Mouse (Mus musculus): Measurements from ENCODE around the gene Kcnk5. TPM values are rescaled to one million over a fixed set of nuclear protein-coding genes. Genes with fewer than 3 reads are reported as not detected.

Gene Kcnk5
- 0.65 and 1.2 TPM in 2 replicates for polyA plus RNA-seq (2014; fragmentation: Nextera tagmentation; extraction: Ambion mirVana)

- Histone ChIP-seq H3K27ac (no peak within 1 kb of the TSS), H3K9me3 (ENCODE audit: control insufficient read depth, low read length) (no peaks in the 10 kb centered on the region), H3K4me2 (replicated peaks) (peak within 1 kb of the TSS; percentile 82), H3K4me3 (replicated peaks; ENCODE audit: low read length) (peak within 1 kb of the TSS; percentile 49), H3K36me3 (replicated peaks; ENCODE audit: control insufficient read depth, insufficient read depth) (no peaks in the 10 kb centered on the region), H3K9ac (peak within 1 kb of the TSS; percentile 44), H3K27me3 (ENCODE audit: control insufficient read depth, insufficient read depth, low read length) (peaks cover 10% of the 10 kb centered on the region), H3K4me1 (replicated peaks; ENCODE audit: control insufficient read depth, insufficient read depth, low read length) (peaks cover 8% of the 10 kb centered on the region)
- ATAC-seq (ENCODE audit: low FRiP score): peak; percentile 94
- WGBS: under 1% methylated on average over 36 of the region's 36 CpGs
- DNase-seq (ENCODE audit: low spot score): peak; percentile 80
These were observed at the start of gene Kcnk5 for GRCm38 (mm10) chr14:20181466-20181921. Kcnk5 (minus strand) TSS chr14:20181809.

DNA sequence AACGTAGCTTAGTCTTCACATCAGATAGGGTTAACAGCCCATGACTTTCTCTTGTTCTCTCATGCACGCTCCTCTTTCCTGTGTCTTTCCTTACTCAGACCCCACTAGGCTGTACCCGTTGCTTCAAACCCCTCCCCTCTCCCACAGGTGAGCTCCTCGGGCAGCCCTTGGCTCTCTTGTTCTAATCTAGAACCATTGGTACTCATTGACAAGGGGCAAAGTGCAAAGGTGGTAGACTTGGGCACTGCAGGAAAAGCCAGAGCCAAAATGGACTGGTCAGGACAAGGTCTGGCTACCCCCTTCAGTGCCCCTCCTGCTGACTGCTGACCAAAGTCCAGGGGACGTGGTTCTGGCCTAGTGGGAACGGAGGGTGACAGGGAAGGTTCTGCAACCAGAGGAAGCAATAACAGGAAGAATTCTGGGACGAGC lies 48.5 kb upstream of the Kcnk5 start:
- Histone ChIP-seq H3K27me3 (ENCODE audit: control insufficient read depth, insufficient read depth, low read length) (no peaks in the 10 kb centered on the region), H3K27ac (no peak overlapping the region), H3K36me3 (replicated peaks; ENCODE audit: control insufficient read depth, insufficient read depth) (no peaks in the 10 kb centered on the region), H3K4me2 (replicated peaks) (no peak overlapping the region), H3K9ac (no peak overlapping the region), H3K4me1 (replicated peaks; ENCODE audit: control insufficient read depth, insufficient read depth, low read length) (peaks cover 8% of the 10 kb centered on the region; the same call in 1 of the 2 replicates), H3K9me3 (ENCODE audit: control insufficient read depth, low read length) (no peaks in the 10 kb centered on the region), H3K4me3 (replicated peaks; ENCODE audit: low read length) (no peak overlapping the region)
- 81% methylated on average over 7 of the region's 7 CpGs for whole genome bisulfite sequencing
- no peak for ATAC-seq (ENCODE audit: low FRiP score)
- no peak for DNase-seq (ENCODE audit: low spot score)

GRCm38 (mm10) chr14:20229437-20229836 lies 47.8 kb upstream of the Kcnk5 start:
- no peak for DNase-seq (ENCODE audit: low spot score)
- H3K36me3 ChIP-seq (replicated peaks; ENCODE audit: control insufficient read depth, insufficient read depth): no peaks in the 10 kb centered on the region
- no peak overlapping the region for H3K27ac ChIP-seq

DNA sequence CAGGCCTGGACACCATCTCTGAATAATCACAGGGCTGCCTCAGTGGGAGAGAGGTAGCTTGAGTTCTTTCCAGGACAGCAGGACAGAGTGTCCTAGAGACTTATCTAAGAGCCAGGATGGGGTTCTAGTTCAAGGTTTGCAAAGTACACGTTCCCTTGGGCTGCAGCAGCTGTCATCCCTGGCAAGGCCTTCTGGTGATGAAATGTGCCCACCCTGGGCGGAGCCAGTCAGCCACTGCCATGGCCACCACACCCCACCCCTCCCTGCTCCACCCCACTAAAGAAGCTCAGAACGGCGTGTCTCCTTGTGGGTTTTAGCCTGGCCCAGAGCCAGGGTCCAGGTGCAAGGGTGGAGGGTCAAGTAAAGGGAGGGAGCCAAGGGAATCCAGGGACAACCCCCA lies 46.7 kb upstream of the Kcnk5 start:
- DNase-seq (ENCODE audit: low spot score) (no peak), ATAC-seq (ENCODE audit: low FRiP score) (no peak)
- H3K9ac ChIP-seq: no peak overlapping the region
- H3K4me2 ChIP-seq (replicated peaks): no peak overlapping the region
- H3K4me1 ChIP-seq (replicated peaks; ENCODE audit: control insufficient read depth, insufficient read depth, low read length): peaks cover 17% of the 10 kb centered on the region
- H3K27me3 ChIP-seq (ENCODE audit: control insufficient read depth, insufficient read depth, low read length): no peaks in the 10 kb centered on the region
- WGBS: 74% methylated on average over 4 of the region's 4 CpGs
- no peak overlapping the region for H3K27ac ChIP-seq
- H3K4me3 ChIP-seq (replicated peaks; ENCODE audit: low read length): no peak overlapping the region
- H3K36me3 ChIP-seq (replicated peaks; ENCODE audit: control insufficient read depth, insufficient read depth): no peaks in the 10 kb centered on the region
- H3K9me3 ChIP-seq (ENCODE audit: control insufficient read depth, low read length): no peaks in the 10 kb centered on the region

More at GRCm38 (mm10) chr14:20229437-20229836, 47.8 kb upstream of the Kcnk5 start:
- peaks cover 15% of the 10 kb centered on the region for H3K4me1 ChIP-seq (replicated peaks; ENCODE audit: control insufficient read depth, insufficient read depth, low read length)
- H3K4me3 ChIP-seq (replicated peaks; ENCODE audit: low read length): no peak overlapping the region
- WGBS: 78% methylated on average over 6 of the region's 6 CpGs
- H3K27me3 ChIP-seq (ENCODE audit: control insufficient read depth, insufficient read depth, low read length): no peaks in the 10 kb centered on the region
- no peak overlapping the region for H3K4me2 ChIP-seq (replicated peaks)
- H3K9ac ChIP-seq: no peak overlapping the region
- ATAC-seq (ENCODE audit: low FRiP score): no peak
- no peaks in the 10 kb centered on the region for H3K9me3 ChIP-seq (ENCODE audit: control insufficient read depth, low read length)

GRCm38 (mm10) chr14:20226982-20227381 lies 45.4 kb upstream of the Kcnk5 start:
- no peak for ATAC-seq (ENCODE audit: low FRiP score)
- no peak overlapping the region for H3K27ac ChIP-seq
- H3K4me3 ChIP-seq (replicated peaks; ENCODE audit: low read length): no peak overlapping the region
- peaks cover 17% of the 10 kb centered on the region for H3K4me1 ChIP-seq (replicated peaks; ENCODE audit: control insufficient read depth, insufficient read depth, low read length)
- H3K9ac ChIP-seq: no peak overlapping the region
- no peaks in the 10 kb centered on the region for H3K36me3 ChIP-seq (replicated peaks; ENCODE audit: control insufficient read depth, insufficient read depth)
- no peak overlapping the region for H3K4me2 ChIP-seq (replicated peaks)
- no peaks in the 10 kb centered on the region for H3K27me3 ChIP-seq (ENCODE audit: control insufficient read depth, insufficient read depth, low read length)
- no peak for DNase-seq (ENCODE audit: low spot score)
- H3K9me3 ChIP-seq (ENCODE audit: control insufficient read depth, low read length): no peaks in the 10 kb centered on the region
- 59% methylated on average over 2 of the region's 2 CpGs for WGBS

GRCm38 (mm10) chr14:20226488-20226887 lies 44.9 kb upstream of the Kcnk5 start:
- no peak overlapping the region for H3K4me2 ChIP-seq (replicated peaks)
- H3K36me3 ChIP-seq (replicated peaks; ENCODE audit: control insufficient read depth, insufficient read depth): no peaks in the 10 kb centered on the region
- no peaks in the 10 kb centered on the region for H3K27me3 ChIP-seq (ENCODE audit: control insufficient read depth, insufficient read depth, low read length)
- WGBS: 34% methylated on average over 7 of the region's 7 CpGs
- DNase-seq (ENCODE audit: low spot score): no peak
- no peak overlapping the region for H3K9ac ChIP-seq
- H3K27ac ChIP-seq: no peak overlapping the region
- H3K4me1 ChIP-seq (replicated peaks; ENCODE audit: control insufficient read depth, insufficient read depth, low read length): peaks cover 17% of the 10 kb centered on the region
- H3K9me3 ChIP-seq (ENCODE audit: control insufficient read depth, low read length): no peaks in the 10 kb centered on the region
- H3K4me3 ChIP-seq (replicated peaks; ENCODE audit: low read length): no peak overlapping the region
- ATAC-seq (ENCODE audit: low FRiP score): peak; percentile 47; the same call in 1 of the 2 replicates

- no peaks in the 10 kb centered on the region for H3K36me3 ChIP-seq (replicated peaks; ENCODE audit: control insufficient read depth, insufficient read depth)
- no peak overlapping the region for H3K4me2 ChIP-seq (replicated peaks)
- H3K4me1 ChIP-seq (replicated peaks; ENCODE audit: control insufficient read depth, insufficient read depth, low read length): peaks cover 17% of the 10 kb centered on the region
- ATAC-seq (ENCODE audit: low FRiP score) (peak; percentile 42; the same call in 1 of the 2 replicates), DNase-seq (ENCODE audit: low spot score) (peak; percentile 29)
- WGBS: 12% methylated on average over 4 of the region's 4 CpGs
- no peaks in the 10 kb centered on the region for H3K27me3 ChIP-seq (ENCODE audit: control insufficient read depth, insufficient read depth, low read length)
- H3K9me3 ChIP-seq (ENCODE audit: control insufficient read depth, low read length): no peaks in the 10 kb centered on the region
- H3K27ac ChIP-seq: no peak overlapping the region
- no peak overlapping the region for H3K4me3 ChIP-seq (replicated peaks; ENCODE audit: low read length)
- H3K9ac ChIP-seq: no peak overlapping the region
These were observed 43.9 kb upstream of the Kcnk5 start for GRCm38 (mm10) chr14:20225525-20225924.

- H3K36me3 ChIP-seq (replicated peaks; ENCODE audit: control insufficient read depth, insufficient read depth): no peaks in the 10 kb centered on the region
- 39% methylated on average over 10 of the region's 10 CpGs for WGBS
- DNase-seq (ENCODE audit: low spot score) (no peak), ATAC-seq (ENCODE audit: low FRiP score) (no peak)
- peaks cover 17% of the 10 kb centered on the region for H3K4me1 ChIP-seq (replicated peaks; ENCODE audit: control insufficient read depth, insufficient read depth, low read length)
- no peak overlapping the region for H3K27ac ChIP-seq
- no peaks in the 10 kb centered on the region for H3K27me3 ChIP-seq (ENCODE audit: control insufficient read depth, insufficient read depth, low read length)
- no peak overlapping the region for H3K4me3 ChIP-seq (replicated peaks; ENCODE audit: low read length)
- no peaks in the 10 kb centered on the region for H3K9me3 ChIP-seq (ENCODE audit: control insufficient read depth, low read length)
- H3K9ac ChIP-seq: no peak overlapping the region
- no peak overlapping the region for H3K4me2 ChIP-seq (replicated peaks)
These were observed 43.1 kb upstream of the Kcnk5 start for GRCm38 (mm10) chr14:20224576-20225218.

DNA sequence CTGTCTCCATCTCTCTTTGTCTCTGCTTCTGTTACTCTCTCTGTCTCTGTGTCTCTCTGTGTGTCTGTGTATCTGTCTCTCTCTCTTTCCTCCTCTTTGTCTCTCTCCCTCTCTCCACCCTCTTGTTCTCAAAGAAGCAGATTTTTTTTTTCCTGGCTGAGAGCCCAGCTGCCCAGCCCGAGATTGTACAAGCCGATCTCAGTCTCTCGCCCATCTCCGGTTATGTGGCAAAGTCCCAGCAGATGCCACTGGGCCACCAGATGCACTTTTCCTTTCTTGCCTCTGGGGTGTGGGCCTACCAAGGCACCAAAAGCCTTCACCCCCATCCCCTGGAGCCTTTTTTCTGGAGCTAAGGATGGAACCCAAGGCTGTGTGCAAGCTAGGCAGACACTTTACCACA lies 42.6 kb upstream of the Kcnk5 start:
- Histone ChIP-seq H3K9ac (no peak overlapping the region), H3K36me3 (replicated peaks; ENCODE audit: control insufficient read depth, insufficient read depth) (no peaks in the 10 kb centered on the region), H3K4me3 (replicated peaks; ENCODE audit: low read length) (no peak overlapping the region), H3K27me3 (ENCODE audit: control insufficient read depth, insufficient read depth, low read length) (no peaks in the 10 kb centered on the region), H3K4me2 (replicated peaks) (no peak overlapping the region), H3K27ac (no peak overlapping the region), H3K4me1 (replicated peaks; ENCODE audit: control insufficient read depth, insufficient read depth, low read length) (peaks cover 17% of the 10 kb centered on the region), H3K9me3 (ENCODE audit: control insufficient read depth, low read length) (no peaks in the 10 kb centered on the region)
- 26% methylated on average over 4 of the region's 4 CpGs for WGBS
- ATAC-seq (ENCODE audit: low FRiP score) (no peak), DNase-seq (ENCODE audit: low spot score) (peak; percentile 40)
